Mouse (Mus musculus) liver, embryonic 11.5 days (tissue): ENCODE measurements around the gene Wdr38. TPM values are rescaled to one million over a fixed set of nuclear protein-coding genes. Genes with fewer than 3 reads are reported as not detected.

Experiments used
- ATAC-seq: fragments of 200-750 bp; cut with Nextera tagmentation; replicated peaks from 2 replicates; pipeline ENCODE4 v1.8.0; 2017; ENCODE audit warnings: moderate number of reproducible peaks, mild to moderate bottlenecking, moderate TSS enrichment, moderate library complexity; ENCODE audit not compliant: low FRiP score
- DNase-seq: peaks from one replicate; pipeline ENCODE4 v3.0.0-alpha.2; 2017; ENCODE audit warnings: low spot score
- H3K27ac ChIP-seq: fragments of 300-500 bp; sonication (generic); 2 replicates; pipeline ENCODE4 v1.5.1; 2014; ENCODE audit warnings: mild to moderate bottlenecking, low read depth, low read length, control low read depth
- H3K27me3 ChIP-seq: fragments of 300-500 bp; sonication (generic); replicated peaks from 2 replicates; pipeline ENCODE4 v1.6.1; 2014; ENCODE audit warnings: low read length, mixed read lengths; ENCODE audit not compliant: control insufficient read depth, insufficient read depth
- H3K36me3 ChIP-seq: fragments of 300-500 bp; sonication (generic); 2 replicates; pipeline ENCODE4 v1.6.1; 2014; ENCODE audit warnings: mild to moderate bottlenecking, low read length, moderate library complexity, mixed read lengths; ENCODE audit not compliant: control insufficient read depth, insufficient read depth
- H3K4me1 ChIP-seq: fragments of 300-500 bp; sonication (generic); replicated peaks from 2 replicates; pipeline ENCODE4 v1.6.1; 2014; ENCODE audit warnings: low read length, mixed read lengths; ENCODE audit not compliant: control insufficient read depth, insufficient read depth
- H3K4me2 ChIP-seq: fragments of 300-500 bp; sonication (generic); 2 replicates; pipeline ENCODE4 v1.6.1; 2014; ENCODE audit warnings: mild to moderate bottlenecking, control low read depth, moderate library complexity
- H3K4me3 ChIP-seq: fragments of 300-500 bp; sonication (generic); 2 replicates; pipeline ENCODE4 v1.5.1; 2014; ENCODE audit warnings: low read depth, low read length, control low read depth
- H3K9ac ChIP-seq: fragments of 300-500 bp; sonication (generic); 2 replicates; pipeline ENCODE4 v1.6.1; 2014; ENCODE audit warnings: low read depth, low read length, control low read depth
- H3K9me3 ChIP-seq: fragments of 300-500 bp; sonication (generic); 2 replicates; pipeline ENCODE4 v1.6.1; 2016; ENCODE audit warnings: low read length, inconsistent platforms, mixed read lengths; ENCODE audit not compliant: control insufficient read depth
- WGBS: fragments of 180-500 bp; shearing (Covaris S2); extraction: QIAGEN DNeasy Blood & Tissue Kit; methylation state at CpG from one replicate; pipeline ENCODE4 v1.1.7; 2014; 5-methylcytosine and 5-hydroxymethylcytosine counted together
- polyA plus RNA-seq: library from polyadenylated mRNA; unstranded; fragments of >200 nt; fragmentation: Nextera tagmentation; extraction: Ambion mirVana; gene quantifications from 2 replicates; pipeline ENCODE4 v1.2.1, GENCODE M21; 2014

Wdr38 gene
- polyA plus RNA-seq, 1 experiment from 2014 or later: 1.4 TPM

DNA sequence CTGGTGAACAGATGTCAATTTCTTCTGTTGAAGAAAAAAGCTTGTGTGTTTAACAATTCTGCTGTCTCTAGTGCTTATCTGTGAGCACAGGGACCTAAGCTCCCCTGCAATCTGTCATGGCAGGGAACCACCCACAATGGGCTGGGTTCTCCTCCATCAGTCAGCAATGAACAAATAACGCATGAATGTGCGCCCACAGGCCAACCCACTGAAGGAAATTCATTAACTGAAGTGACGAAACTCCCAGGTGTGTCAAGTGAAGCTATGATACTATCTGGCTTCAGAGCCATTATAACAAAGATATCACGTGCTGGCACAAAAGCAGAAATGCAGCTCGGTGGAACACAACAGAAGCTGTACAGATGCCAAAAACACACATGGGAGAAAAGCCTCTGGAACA is 27.2 kb upstream of the Wdr38 start:
- 58% methylated on average over 5 of the region's 5 CpGs for WGBS
- H3K36me3 ChIP-seq: no peaks in the 10 kb centered on the region
- peak; percentile 93 for ATAC-seq
- peak overlapping the region; percentile 76 for H3K27ac ChIP-seq
- no peak overlapping the region for H3K4me3 ChIP-seq
- DNase-seq: no peak
- no peak overlapping the region; the same call in 1 of the 2 replicates for H3K9ac ChIP-seq
- H3K9me3 ChIP-seq: no peaks in the 10 kb centered on the region
- H3K4me2 ChIP-seq: peak overlapping the region; percentile 22; the same call in 1 of the 2 replicates
- H3K4me1 ChIP-seq: peaks cover 13% of the 10 kb centered on the region
- H3K27me3 ChIP-seq: no peaks in the 10 kb centered on the region

DNA sequence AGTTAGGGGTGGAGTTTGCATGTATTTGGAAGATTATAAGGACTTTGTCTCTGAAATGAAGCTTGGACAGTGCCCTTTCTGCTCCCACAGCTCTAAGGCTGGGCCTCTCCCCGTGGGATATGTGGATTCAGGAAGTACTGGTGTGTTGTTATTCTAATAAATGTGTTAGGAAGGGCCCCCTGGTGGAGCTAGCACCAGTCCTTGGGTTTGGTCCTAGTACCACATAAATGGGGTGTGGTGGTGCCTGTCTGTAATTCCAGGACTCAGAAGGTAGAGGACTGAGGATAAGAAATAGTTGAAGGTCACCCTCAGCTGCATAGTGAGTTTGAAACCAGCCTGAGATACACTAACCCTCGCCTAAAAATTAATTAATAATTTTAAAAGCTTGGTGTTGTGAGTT is 24.1 kb upstream of the Wdr38 start:
- H3K9ac ChIP-seq: no peak overlapping the region
- no peak for ATAC-seq

DNA sequence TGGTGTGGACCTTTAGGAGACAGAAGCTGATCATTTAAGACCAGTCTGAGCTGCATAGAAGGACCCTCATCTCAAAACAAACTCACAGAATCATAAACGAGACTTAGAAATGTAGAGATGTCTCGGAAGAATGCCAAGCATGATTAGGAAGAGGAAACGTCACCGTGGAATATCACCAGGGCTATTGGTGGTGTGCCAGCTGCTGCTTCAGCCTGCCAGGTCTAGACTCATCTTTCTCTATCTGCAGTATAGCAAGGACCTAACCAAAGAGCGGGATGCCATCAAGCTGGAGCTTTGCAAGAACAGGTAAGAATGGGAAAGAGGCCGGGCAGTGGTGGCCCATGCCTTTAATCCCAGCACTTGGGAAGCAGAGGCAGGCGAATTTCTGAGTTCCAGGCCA is 23.6 kb upstream of the Wdr38 start:
- Histone ChIP-seq H3K9ac (no peak overlapping the region), H3K4me3 (no peak overlapping the region), H3K36me3 (no peaks in the 10 kb centered on the region), H3K27ac (no peak overlapping the region), H3K9me3 (no peaks in the 10 kb centered on the region), H3K4me1 (peaks cover 13% of the 10 kb centered on the region), H3K27me3 (peaks cover 6% of the 10 kb centered on the region), H3K4me2 (no peak overlapping the region)
- ATAC-seq: no peak
- WGBS: 83% methylated on average over 7 of the region's 7 CpGs
- no peak for DNase-seq

More for the DNA sequence above, 24.1 kb upstream of the Wdr38 start:
- Histone ChIP-seq H3K27ac (no peak overlapping the region), H3K36me3 (no peaks in the 10 kb centered on the region), H3K4me2 (no peak overlapping the region), H3K9me3 (no peaks in the 10 kb centered on the region), H3K4me1 (peaks cover 13% of the 10 kb centered on the region), H3K27me3 (peaks cover 6% of the 10 kb centered on the region), H3K4me3 (no peak overlapping the region)
- 31% methylated on average over 2 of the region's 2 CpGs for whole genome bisulfite sequencing
- no peak for DNase-seq

DNA sequence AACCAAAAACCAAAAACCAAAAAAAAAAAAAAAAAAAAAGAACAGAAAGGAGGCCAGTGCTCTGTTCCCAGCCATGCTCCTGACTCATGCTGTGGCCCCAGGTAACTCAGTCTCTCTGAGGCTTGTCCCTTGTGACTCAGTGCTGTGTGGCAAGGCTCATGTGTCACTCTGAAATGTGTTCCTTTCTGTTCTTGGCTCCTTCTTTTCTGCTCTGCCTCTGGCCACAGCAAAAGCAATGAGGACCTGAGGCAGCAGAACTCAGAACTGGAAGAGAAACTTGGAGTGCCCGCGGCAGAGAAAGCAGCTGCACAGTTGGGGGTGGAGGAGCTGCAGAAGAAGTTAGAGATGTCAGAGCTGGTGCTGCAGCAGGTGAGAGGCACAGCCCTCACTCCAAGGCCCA is 23.1 kb upstream of the Wdr38 start:
- no peak for ATAC-seq
- WGBS: 39% methylated on average over 2 of the region's 2 CpGs
- no peak overlapping the region for H3K4me2 ChIP-seq
- H3K27ac ChIP-seq: no peak overlapping the region
- peaks cover 12% of the 10 kb centered on the region for H3K4me1 ChIP-seq
- H3K9me3 ChIP-seq: no peaks in the 10 kb centered on the region
- H3K9ac ChIP-seq: no peak overlapping the region
- no peak overlapping the region for H3K4me3 ChIP-seq
- peaks cover 6% of the 10 kb centered on the region for H3K27me3 ChIP-seq
- H3K36me3 ChIP-seq: no peaks in the 10 kb centered on the region
- no peak for DNase-seq

DNA sequence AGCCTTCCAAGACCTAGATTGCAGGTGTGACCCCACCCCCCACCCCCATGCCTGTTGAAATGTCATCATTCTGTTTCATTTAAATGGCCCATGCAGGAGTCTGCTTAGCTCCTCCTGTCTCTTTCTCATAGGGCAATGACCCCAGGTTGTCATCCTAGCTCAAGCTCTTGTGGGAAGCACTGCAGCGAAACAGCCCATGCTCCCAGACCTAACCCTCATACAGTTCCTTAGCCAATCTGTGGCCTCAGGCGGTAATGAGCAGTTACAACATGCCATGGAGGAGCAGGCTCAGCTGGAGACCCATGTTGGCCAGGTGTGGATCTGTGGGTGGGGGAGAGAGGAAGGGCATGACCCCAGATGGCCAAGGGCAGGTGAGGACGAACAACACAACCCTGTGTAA is 22.1 kb upstream of the Wdr38 start:
- H3K27ac ChIP-seq: no peak overlapping the region
- no peaks in the 10 kb centered on the region for H3K36me3 ChIP-seq
- no peak overlapping the region for H3K4me2 ChIP-seq
- no peaks in the 10 kb centered on the region for H3K9me3 ChIP-seq
- H3K4me1 ChIP-seq: peaks cover 7% of the 10 kb centered on the region
- H3K4me3 ChIP-seq: no peak overlapping the region
- ATAC-seq: no peak
- no peak overlapping the region for H3K9ac ChIP-seq
- DNase-seq: no peak
- peaks cover 6% of the 10 kb centered on the region for H3K27me3 ChIP-seq
- WGBS: 70% methylated on average over 3 of the region's 3 CpGs

DNA sequence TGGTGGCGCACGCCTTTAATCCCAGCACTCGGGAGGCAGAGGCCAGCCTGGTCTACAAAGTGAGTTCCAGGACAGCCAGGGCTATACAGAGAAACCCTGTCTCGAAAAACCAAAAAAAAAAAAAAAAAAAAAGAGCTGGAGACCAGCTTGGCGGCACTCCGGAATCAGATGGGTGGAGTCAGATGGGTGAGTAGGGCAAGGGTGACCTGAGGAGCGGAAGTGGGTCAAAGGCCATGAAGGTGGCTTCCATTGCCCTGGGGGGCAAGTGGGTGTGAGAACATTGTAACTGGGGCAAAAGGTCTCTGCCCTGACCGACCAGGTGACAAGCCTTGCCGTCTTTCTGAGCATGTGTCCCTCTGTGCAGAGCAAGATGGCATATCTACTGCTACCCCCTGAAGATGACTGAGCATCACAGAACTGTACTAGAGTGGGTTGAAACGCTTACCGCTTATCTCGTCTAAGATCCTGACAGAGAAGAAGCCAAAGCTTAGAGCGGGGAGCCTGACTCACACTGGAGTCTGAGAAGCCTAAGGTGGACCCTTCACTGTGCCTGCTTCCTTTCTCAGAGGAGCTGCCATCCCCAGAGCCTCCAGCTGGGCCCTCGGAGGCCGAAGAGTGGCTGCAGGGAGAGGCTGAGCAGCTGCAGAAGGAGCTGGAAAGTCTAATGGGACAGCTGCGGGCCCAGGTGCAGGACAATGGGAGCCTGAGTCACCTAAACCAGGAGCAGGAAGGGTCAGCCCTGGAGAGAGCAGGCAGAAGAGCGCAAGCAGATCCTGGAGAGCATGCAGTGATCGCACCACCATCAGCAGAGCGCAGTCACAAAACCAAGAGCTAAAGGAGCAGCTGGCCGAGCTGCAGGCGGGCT is 21.1 kb upstream of the Wdr38 start:
- no peak overlapping the region for H3K4me3 ChIP-seq
- no peaks in the 10 kb centered on the region for H3K9me3 ChIP-seq
- no peak overlapping the region for H3K4me2 ChIP-seq
- no peak; the same call in 1 of the 2 replicates for ATAC-seq
- 71% methylated on average over 20 of the region's 21 CpGs for WGBS
- H3K9ac ChIP-seq: no peak overlapping the region
- H3K4me1 ChIP-seq: peaks cover 3% of the 10 kb centered on the region; the same call in 1 of the 2 replicates
- H3K36me3 ChIP-seq: no peaks in the 10 kb centered on the region
- DNase-seq: no peak
- peaks cover 6% of the 10 kb centered on the region for H3K27me3 ChIP-seq
- H3K27ac ChIP-seq: no peak overlapping the region

DNA sequence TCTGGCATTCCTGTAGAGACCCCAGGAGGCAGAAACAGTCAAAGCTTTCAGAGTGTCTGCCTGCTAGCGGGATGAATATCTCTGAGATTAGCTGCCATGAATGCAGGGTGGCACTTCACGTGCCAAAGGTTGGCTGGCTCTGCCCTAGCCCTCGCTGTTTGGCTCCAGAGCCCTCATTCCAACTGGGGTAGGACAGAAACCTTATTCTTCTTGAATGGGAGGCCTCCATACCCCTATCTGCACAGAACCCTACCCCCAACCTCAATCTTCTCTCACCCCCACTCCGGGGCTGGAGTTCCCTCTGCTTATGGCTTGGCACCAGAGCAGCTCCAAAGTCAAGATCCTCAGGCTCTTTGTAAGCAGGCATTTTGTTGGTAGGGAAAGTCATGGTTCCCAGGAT is 19.4 kb upstream of the Wdr38 start:
- Histone ChIP-seq H3K4me3 (no peak overlapping the region), H3K9me3 (no peaks in the 10 kb centered on the region), H3K9ac (no peak overlapping the region), H3K27me3 (peaks cover 6% of the 10 kb centered on the region), H3K4me1 (peaks cover 3% of the 10 kb centered on the region; the same call in 1 of the 2 replicates), H3K27ac (no peak overlapping the region), H3K36me3 (no peaks in the 10 kb centered on the region), H3K4me2 (no peak overlapping the region)
- ATAC-seq (no peak), DNase-seq (no peak)
- 80% methylated on average over 4 of the region's 4 CpGs for WGBS

DNA sequence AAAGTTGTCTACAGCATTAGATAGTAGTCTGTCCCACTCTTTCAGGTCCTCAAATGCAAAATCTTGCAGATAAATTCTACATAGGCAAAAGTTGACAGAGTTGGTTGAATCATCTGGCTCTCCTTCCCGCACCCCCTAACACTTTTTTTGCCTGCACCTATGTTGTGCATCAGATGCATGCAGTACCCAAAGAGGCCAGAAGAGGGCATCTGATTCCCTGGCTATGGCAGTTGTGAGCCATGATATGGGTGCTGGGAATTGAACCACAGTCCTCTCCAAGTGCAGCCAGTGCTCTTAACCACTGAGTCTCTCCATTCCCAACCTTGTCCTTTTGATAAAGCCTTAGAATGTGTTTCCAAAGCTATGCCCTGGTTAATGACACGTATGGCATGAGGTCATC is 13.8 kb upstream of the Wdr38 start:
- H3K4me1 ChIP-seq: no peaks in the 10 kb centered on the region; the same call in 1 of the 2 replicates
- DNase-seq (no peak), ATAC-seq (no peak)
- no peaks in the 10 kb centered on the region for H3K27me3 ChIP-seq
- WGBS: 93% methylated on average over 2 of the region's 2 CpGs
- peaks cover 9% of the 10 kb centered on the region for H3K9me3 ChIP-seq
- H3K9ac ChIP-seq: no peak overlapping the region
- no peaks in the 10 kb centered on the region for H3K36me3 ChIP-seq
- no peak overlapping the region for H3K4me2 ChIP-seq
- H3K27ac ChIP-seq: no peak overlapping the region
- H3K4me3 ChIP-seq: no peak overlapping the region

DNA sequence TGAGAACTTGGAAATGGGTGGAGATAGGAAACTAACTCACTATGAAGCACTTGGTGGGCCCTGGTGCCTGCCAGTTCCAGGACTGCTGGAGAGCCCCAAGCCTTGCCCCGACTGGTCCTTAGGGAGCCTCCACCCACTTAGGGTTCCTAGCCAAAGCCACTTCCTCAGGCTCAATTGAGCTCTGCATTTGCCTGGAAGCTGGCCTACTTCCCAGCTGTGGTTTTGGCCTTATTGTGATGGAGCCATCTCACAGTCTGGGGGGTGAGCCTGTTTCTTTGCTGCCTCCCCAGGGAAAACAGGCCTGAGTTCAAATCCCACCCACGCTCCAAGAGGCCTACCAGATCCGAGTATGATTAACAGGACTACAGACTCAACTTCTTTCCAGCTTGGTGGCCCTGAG is 10.7 kb upstream of the Wdr38 start:
- Histone ChIP-seq H3K27me3 (no peaks in the 10 kb centered on the region), H3K4me3 (no peak overlapping the region), H3K4me2 (no peak overlapping the region), H3K9ac (no peak overlapping the region), H3K36me3 (no peaks in the 10 kb centered on the region), H3K9me3 (peaks cover 9% of the 10 kb centered on the region), H3K4me1 (no peaks in the 10 kb centered on the region; the same call in 1 of the 2 replicates), H3K27ac (no peak overlapping the region)
- DNase-seq (no peak), ATAC-seq (no peak)
- WGBS: 69% methylated on average over 3 of the region's 3 CpGs
